Mouse (Mus musculus) adrenal gland, adult 2 months (tissue): Measurements from ENCODE around the gene Rgs10. TPM values are rescaled to one million over a fixed set of nuclear protein-coding genes. Genes with fewer than 3 reads are reported as not detected.

ENCODE experiments used
- DNase-seq: peaks from one replicate; pipeline ENCODE4 v3.0.0; 2021
- long read RNA-seq: library from polyadenylated mRNA; stranded (forward); transcript quantifications from one replicate; pipeline ENCODE4 v2.0.0, GENCODE M21; 2021
- polyA plus RNA-seq: library from polyadenylated mRNA; depleted of rRNA; stranded (reverse); fragments of >200 nt; gene quantifications from 2 replicates; pipeline ENCODE4 v1.2.3, GENCODE M21; 2012; rRNA removed
- total RNA-seq, 2 experiments: library from RNA; stranded (reverse); gene quantifications; 2 replicates each; pipeline ENCODE4 v1.2.3; 2021

The Rgs10 gene
- 10 to 100 TPM; 10.5 to 23.8 TPM for total RNA-seq
- 9.1 and 11.9 TPM in 2 replicates for polyA plus RNA-seq
- long read RNA-seq, partial matches to known transcripts, result 1 of 4 reads
- long read RNA-seq, other reads (novel, unspliced or antisense), result 0 of 4 reads

DNA sequence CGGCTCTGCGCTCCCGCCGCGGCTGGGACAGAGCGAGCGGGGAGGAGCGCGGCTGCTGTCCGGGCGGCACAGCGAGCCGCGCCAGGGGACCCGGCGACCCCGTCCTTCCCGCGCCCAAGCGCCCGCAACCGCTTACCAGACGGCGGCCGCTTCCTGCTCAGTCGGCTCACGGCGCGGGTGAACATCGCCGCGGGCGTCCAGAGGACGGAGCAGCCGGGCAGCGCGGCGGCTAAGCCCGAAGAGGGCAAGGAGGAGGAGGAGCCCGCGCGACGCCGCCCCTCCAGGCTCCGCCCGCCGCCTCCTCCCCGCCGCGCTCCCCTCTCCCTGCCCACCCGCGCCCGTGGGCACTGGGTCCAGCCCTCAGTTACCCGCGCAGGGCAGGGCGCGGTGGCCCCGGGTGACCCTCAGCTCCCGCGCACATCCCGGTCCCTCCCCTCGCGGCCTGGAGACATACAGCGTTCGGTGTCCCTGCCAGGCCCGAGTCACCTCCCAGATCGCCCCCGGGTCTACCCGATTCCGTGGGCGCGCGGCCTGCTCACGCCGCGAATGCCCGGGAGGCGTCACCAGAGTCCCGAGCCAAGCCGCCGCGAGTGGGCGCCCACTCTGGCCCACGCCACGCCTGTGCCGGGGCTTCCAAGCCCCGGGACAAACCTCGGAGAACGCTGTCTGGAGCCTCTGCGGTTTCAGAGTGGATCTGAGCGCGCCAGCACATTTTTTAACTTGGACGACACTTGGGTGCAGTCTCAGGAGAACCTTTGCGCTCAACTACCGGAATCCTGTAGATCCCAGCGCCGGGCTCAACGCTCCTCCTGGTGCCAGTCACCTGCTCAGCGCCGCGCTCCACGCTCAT lies at the start of gene Rgs10:
Gene Rgs10 (minus strand): TSS at position 829 of the 850 bp plus-strand sequence.
- peak; percentile 86 for DNase-seq

GRCm38 (mm10) chr7:128462406-128462805 lies 43.8 kb upstream of the Rgs10 start:
- DNase-seq, result no peak

- peak; percentile 99 for DNase-seq
Measured at GRCm38 (mm10) chr7:128461285-128462215, 43.0 kb upstream of the Rgs10 start, which contains the start of gene Tial1. Tial1 (minus strand) TSS chr7:128461717.

DNA sequence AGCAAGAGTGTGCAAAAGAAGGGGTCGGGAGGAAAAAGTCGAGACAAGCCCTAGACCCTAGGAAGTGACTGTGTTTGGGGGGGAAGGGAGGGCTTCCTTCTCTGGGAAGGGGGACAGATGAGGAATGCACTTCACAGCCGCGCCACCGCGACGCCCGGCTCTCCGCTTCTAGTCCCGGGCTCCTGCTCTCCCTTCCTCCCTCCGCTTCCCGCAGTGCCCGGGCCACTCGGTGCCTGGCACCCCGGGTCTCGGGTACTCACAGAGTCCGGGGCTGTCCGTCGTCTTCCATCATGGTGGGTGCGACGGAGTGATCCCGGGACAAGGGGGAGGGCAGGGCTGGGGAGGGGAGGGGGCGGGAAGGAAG lies 42.3 kb upstream of the Rgs10 start:
- DNase-seq, result no peak

- DNase-seq, result peak; percentile 67
Measured at GRCm38 (mm10) chr7:128460131-128460864, 41.7 kb upstream of the Rgs10 start.

DNA sequence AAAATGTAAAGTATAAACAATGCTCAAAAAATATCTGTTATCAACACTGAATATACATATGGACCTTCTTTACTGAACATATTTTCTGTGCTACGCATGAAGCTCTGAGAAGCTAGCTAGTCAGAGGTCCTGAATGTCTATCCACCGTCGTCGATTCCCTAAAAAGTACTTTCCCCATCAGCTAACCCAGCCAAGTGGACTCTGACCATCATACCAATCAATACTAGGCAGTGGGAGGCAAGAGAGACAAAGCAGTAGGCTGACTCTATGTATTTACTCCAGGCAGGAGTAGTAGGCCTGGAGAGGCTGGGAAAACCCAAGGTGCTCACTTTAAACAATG lies 41.2 kb upstream of the Rgs10 start:
- no peak for DNase-seq

DNA sequence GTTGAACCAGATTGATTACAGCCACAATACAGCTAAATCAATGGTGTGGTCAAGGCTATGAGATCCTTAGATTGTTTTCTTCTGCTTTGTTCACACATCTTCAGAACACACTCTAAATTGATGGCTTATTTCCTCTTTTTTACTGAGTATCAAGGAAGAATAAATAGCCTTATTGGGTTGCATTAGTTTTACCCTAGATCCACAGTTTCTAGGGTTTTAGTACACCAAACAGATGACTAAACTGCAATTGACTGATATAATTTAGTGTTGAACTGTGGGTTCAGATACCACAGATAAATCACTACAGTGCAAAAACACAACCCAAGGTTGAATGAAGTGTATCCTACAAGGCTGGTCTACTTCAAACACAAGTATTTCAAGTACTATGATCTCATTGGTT lies 39.5 kb upstream of the Rgs10 start:
- no peak for DNase-seq

DNA sequence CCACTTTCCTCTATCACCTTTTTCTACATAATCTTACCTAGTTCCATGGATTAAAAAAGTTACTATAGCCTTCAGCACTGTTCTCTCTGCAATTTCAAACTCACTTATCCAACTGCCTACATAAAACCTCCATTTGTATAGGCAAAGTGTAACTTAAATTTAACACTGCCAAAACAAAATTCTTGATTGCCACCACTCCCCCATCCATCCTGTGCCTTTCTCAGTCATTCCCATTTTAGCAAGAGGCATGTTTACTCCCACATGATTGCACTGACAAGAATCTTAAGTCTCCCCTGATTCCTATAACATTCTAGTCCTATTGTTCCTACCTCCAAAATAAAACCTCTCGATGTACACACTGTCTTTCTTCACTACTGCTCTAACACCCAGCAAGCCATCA lies 34.2 kb upstream of the Rgs10 start:
- no peak for DNase-seq

DNA sequence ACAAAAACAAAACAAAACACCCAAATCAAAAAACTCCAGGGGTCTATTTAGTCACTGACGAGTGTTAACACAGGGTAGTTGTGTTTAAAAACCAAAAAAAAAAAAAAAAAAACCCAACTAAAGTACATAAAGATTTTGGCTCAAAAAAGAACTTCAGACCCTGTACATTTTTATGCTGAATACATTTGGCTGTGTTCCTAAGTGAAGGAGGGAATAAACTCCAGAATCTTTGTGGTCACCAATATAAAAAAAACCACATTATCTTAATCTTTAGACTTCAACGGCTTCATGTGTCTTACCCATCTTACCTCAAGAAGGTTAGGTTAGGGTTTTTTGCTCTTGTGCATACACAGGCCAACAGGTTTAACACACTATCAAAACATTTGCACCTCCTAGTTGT lies 22.0 kb upstream of the Rgs10 start:
- no peak for DNase-seq

GRCm38 (mm10) chr7:128439251-128439650 lies 20.7 kb upstream of the Rgs10 start:
- no peak for DNase-seq

- DNase-seq, result no peak
Measured at GRCm38 (mm10) chr7:128438131-128438530, 19.6 kb upstream of the Rgs10 start.

GRCm38 (mm10) chr7:128433213-128433612 lies 14.7 kb upstream of the Rgs10 start:
- DNase-seq, result no peak

DNA sequence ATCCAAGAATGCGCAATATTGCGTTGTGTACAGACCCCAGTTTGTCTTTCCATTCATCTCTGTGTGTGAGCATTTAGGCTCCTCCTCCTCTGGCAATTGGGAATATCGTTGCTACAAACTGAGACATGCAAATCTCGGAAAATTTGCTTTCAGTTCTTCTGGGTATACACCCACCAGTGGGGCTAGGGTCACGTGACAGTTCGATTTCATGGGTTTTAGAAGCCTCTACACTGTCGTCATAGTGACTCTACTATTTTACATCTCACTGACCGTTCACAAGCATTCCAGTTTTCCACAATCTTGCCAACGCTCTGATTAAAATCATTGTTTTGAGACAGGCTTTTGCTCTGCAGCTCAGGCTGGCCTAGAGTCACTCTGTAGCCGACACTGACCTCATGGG lies 14.0 kb upstream of the Rgs10 start:
- no peak for DNase-seq

- peak; percentile 29 for DNase-seq
Measured at GRCm38 (mm10) chr7:128422491-128422890, 3.9 kb upstream of the Rgs10 start.

- no peak for DNase-seq
Measured at GRCm38 (mm10) chr7:128421701-128422100, 3.1 kb upstream of the Rgs10 start.

DNA sequence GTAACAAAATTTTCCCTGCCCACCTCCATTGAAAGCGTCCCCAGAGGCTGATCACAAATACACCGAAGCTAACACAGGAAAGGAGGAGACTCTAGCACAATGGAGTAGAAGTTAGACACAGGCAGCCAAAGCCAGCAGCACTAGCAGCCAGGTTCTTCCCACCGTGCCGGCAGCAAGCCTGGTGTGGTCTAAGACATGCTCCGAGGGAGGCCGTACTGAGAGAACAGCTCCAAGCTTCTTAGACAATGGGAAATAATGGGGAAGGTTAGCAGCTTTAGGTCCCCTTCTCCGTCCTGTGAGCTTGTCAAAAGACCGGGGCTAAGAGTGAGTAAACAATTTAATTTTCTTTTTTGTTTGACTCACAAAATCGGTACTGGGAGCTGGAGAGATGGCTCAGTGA lies 1.1 kb upstream of the Rgs10 start:
- no peak for DNase-seq

DNA sequence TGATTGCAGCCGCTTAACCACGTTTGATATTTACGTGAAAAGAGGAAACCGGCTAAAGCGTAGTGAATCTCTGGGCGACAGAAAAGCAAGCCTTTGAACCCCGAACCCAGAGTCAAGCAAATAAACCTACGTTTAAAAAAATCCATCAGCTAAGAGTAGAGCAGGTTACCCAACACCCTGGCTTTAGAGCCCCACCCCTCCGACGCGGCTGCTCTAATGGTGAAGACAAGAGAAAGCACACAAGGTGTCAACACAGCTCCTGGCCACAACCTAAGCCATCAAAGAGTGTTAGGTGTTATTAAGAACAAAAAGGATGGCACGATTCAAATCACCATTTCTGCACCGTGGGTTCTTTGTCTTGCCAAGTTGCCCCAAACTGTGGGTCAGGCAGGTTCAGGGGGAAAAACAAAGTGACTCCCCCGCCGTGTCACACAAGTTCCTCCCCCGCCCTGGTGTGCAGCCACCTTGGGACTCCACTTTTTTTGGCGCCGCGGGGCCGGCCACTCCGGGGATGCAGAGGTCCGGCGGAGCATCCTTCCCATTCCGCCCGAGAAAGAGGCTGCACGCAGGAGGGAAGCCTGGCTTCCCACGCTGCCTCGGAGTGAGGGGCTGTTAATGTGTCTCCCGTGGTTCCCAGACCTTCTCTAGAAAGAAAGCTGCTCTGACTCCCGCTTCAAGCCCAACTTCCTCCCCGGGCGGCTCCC lies 1.2 kb downstream of the Rgs10 start:
- no peak for DNase-seq

- peak; percentile 47 for DNase-seq
Measured at GRCm38 (mm10) chr7:128416664-128417063, 1.9 kb downstream of the Rgs10 start.

GRCm38 (mm10) chr7:128414433-128414832 lies 4.1 kb downstream of the Rgs10 start:
- DNase-seq, result no peak

- no peak for DNase-seq
Measured at GRCm38 (mm10) chr7:128412071-128412833, 6.3 kb downstream of the Rgs10 start.
